Mouse (Mus musculus) embryo, embryonic 9.5 days (tissue): ENCODE measurements at regions not wholly inside any gene's neighbourhood (a gene's known extent, or its start where the extent isn't known, plus 50 kb on each side); places are given as distances from the start of the nearest gene placed in this dataset.
A peak's percentile ranks its signal among the peaks of the same experiment; 100 is the strongest.

Source experiments
- DNase-seq: peaks from one replicate; pipeline ENCODE4 v3.0.0-alpha.2; 2017; ENCODE audit errors: extremely low spot score

- DNase-seq = no peak
Observed at GRCm38 (mm10) chr8:127753793-127754565, 604.4 kb upstream of the Nrp1 start.

- no peak for DNase-seq
Observed at GRCm38 (mm10) chr8:127757396-127757795, 601.0 kb upstream of the Nrp1 start.

- DNase-seq = no peak
Observed at GRCm38 (mm10) chr8:127759906-127760305, 598.5 kb upstream of the Nrp1 start.

- DNase-seq = no peak
Observed at GRCm38 (mm10) chr8:127765199-127765598, 593.2 kb upstream of the Nrp1 start.

- DNase-seq = no peak
Observed at GRCm38 (mm10) chr8:127768311-127768710, 590.1 kb upstream of the Nrp1 start.

GRCm38 (mm10) chr8:127769651-127770050 lies 588.8 kb upstream of the Nrp1 start:
- no peak for DNase-seq

- no peak for DNase-seq
Observed at GRCm38 (mm10) chr8:127771781-127772180, 586.6 kb upstream of the Nrp1 start.

- no peak for DNase-seq
Observed at GRCm38 (mm10) chr8:127772415-127772814, 586.0 kb upstream of the Nrp1 start.

GRCm38 (mm10) chr8:127772917-127773316 lies 585.5 kb upstream of the Nrp1 start:
- no peak for DNase-seq

- no peak for DNase-seq
Observed at GRCm38 (mm10) chr8:127774642-127775041, 583.8 kb upstream of the Nrp1 start.

GRCm38 (mm10) chr8:127775160-127775559 lies 583.2 kb upstream of the Nrp1 start:
- DNase-seq = peak; percentile 34

GRCm38 (mm10) chr8:127775747-127776146 lies 582.7 kb upstream of the Nrp1 start:
- DNase-seq = no peak

- peak; percentile 27 for DNase-seq
Observed at GRCm38 (mm10) chr8:127778352-127779020, 579.9 kb upstream of the Nrp1 start.

- DNase-seq = no peak
Observed at GRCm38 (mm10) chr8:127779021-127779689, 579.2 kb upstream of the Nrp1 start.

GRCm38 (mm10) chr8:127780596-127780995 lies 577.8 kb upstream of the Nrp1 start:
- DNase-seq = no peak

- DNase-seq = no peak
Observed at GRCm38 (mm10) chr8:127781011-127781410, 577.4 kb upstream of the Nrp1 start.

- DNase-seq = no peak
Observed at GRCm38 (mm10) chr8:127792611-127793010, 565.8 kb upstream of the Nrp1 start.

GRCm38 (mm10) chr8:127799849-127800471 lies 558.4 kb upstream of the Nrp1 start:
- no peak for DNase-seq

- DNase-seq = no peak
Observed at GRCm38 (mm10) chr8:127802136-127802535, 556.3 kb upstream of the Nrp1 start.

- DNase-seq = no peak
Observed at GRCm38 (mm10) chr8:127802661-127803333, 555.6 kb upstream of the Nrp1 start.
